Mouse (Mus musculus): Measurements from ENCODE around the gene Hist1h3c.

- no peak for TF ChIP-seq CTCF (IDR thresholded peaks at IDR 0.05; ENCODE audit: low read depth, low read length)
- TF ChIP-seq POLR2A (IDR thresholded peaks at IDR 0.05; ENCODE audit: extremely low read depth, insufficient read depth, low read length) = no peak
Measured at GRCm38 (mm10) chr13:23708041-23708440, 37.4 kb downstream of the Hist1h3c start.
